Mouse (Mus musculus) MEL (cell line): ENCODE results near the gene Mgst3. TPM values are rescaled to one million over a fixed set of nuclear protein-coding genes. Genes with fewer than 3 reads are reported as not detected.

ENCODE experiments used
- DNase-seq: peaks from one replicate; pipeline ENCODE4 v3.0.0; 2011; ENCODE audit warnings: low read depth, low spot score
- H3K27ac ChIP-seq: 2 replicates; pipeline ENCODE4 v1.5.1; 2012; ENCODE audit warnings: low read depth, mild to moderate bottlenecking, control low read depth, low read length, moderate library complexity; ENCODE audit not compliant: control insufficient read depth
- H3K27me3 ChIP-seq, 2 experiments: fragments of 150-350 bp in 1 of 2; sonication (generic) in 1 of 2; 2 replicates each; pipeline ENCODE4 v1.6.1; 2012; ENCODE audit warnings: low read length in 2 of 2, mild to moderate bottlenecking in 2 of 2, improper control_type of control experiment in 1 of 2, moderate library complexity in 1 of 2; ENCODE audit not compliant: insufficient read depth in 2 of 2, control insufficient read depth in 1 of 2
- H3K36me3 ChIP-seq, 2 experiments: 2 replicates each; pipeline ENCODE4 v1.6.1; 2012 to 2014; ENCODE audit warnings: low read length in 2 of 2, improper control_type of control experiment in 1 of 2, inconsistent platforms in 1 of 2, mild to moderate bottlenecking in 1 of 2; ENCODE audit not compliant: insufficient read depth in 2 of 2, control insufficient read depth in 1 of 2
- H3K4me1 ChIP-seq, 2 experiments: fragments of 150-350 bp in 1 of 2; sonication (generic) in 1 of 2; 2 replicates each; pipeline ENCODE4 v1.6.1; 2012; ENCODE audit warnings: low read length in 2 of 2, improper control_type of control experiment in 1 of 2, mild to moderate bottlenecking in 1 of 2; ENCODE audit not compliant: insufficient read depth in 2 of 2, control insufficient read depth in 1 of 2
- H3K4me3 ChIP-seq, 2 experiments: fragments of 150-350 bp in 1 of 2; sonication (generic) in 1 of 2; 2 replicates each; pipeline ENCODE4 v1.5.1; 2012; ENCODE audit warnings: low read depth in 2 of 2, low read length in 2 of 2, mild to moderate bottlenecking in 2 of 2, moderate library complexity in 2 of 2, control low read depth in 1 of 2, improper control_type of control experiment in 1 of 2; ENCODE audit not compliant: control insufficient read depth in 1 of 2, insufficient read depth in 1 of 2
- H3K79me2 ChIP-seq: 2 replicates; pipeline ENCODE4 v1.6.1; 2012; ENCODE audit warnings: mild to moderate bottlenecking, low read length, moderate library complexity; ENCODE audit not compliant: control insufficient read depth, poor library complexity, insufficient read depth
- H3K9ac ChIP-seq: 2 replicates; pipeline ENCODE4 v1.6.1; 2012; ENCODE audit warnings: low read depth, mild to moderate bottlenecking, control low read depth, low read length, moderate library complexity; ENCODE audit not compliant: control insufficient read depth, poor library complexity, severe bottlenecking
- H3K9me3 ChIP-seq: fragments of 150-350 bp; sonication (generic); replicated peaks from 2 replicates; pipeline ENCODE4 v1.6.1; 2012; ENCODE audit warnings: mild to moderate bottlenecking, low read length, improper control_type of control experiment, moderate library complexity; ENCODE audit not compliant: insufficient read depth
- E2F4 ChIP-seq: IDR thresholded peaks from 2 replicates; pipeline ENCODE4 v1.6.1; 2011; ENCODE audit warnings: low read depth, low read length, improper control_type of control experiment, borderline replicate concordance
- ELF1 ChIP-seq: IDR thresholded peaks from 2 replicates; pipeline ENCODE4 v1.6.1; 2014; ENCODE audit warnings: low read depth, mild to moderate bottlenecking, inconsistent platforms, low read length, improper control_type of control experiment, moderate library complexity
- EP300 ChIP-seq, 2 experiments: IDR thresholded peaks; 2 replicates each; pipeline ENCODE4 v1.6.1; 2011; ENCODE audit warnings: improper control_type of control experiment in 2 of 2, low read length in 2 of 2, low read depth in 1 of 2, mild to moderate bottlenecking in 1 of 2
- GABPA ChIP-seq: IDR thresholded peaks from 2 replicates; pipeline ENCODE4 v1.6.1; 2012; ENCODE audit warnings: low read depth, mild to moderate bottlenecking, inconsistent platforms, low read length, improper control_type of control experiment, moderate library complexity
- MAFK ChIP-seq: IDR thresholded peaks from 2 replicates; pipeline ENCODE4 v1.6.1; 2011; ENCODE audit warnings: low read depth, mild to moderate bottlenecking, low read length, improper control_type of control experiment, borderline replicate concordance
- MAZ ChIP-seq: IDR thresholded peaks from 2 replicates; pipeline ENCODE4 v1.6.1; 2012; ENCODE audit warnings: low read depth, mild to moderate bottlenecking, inconsistent platforms, low read length, improper control_type of control experiment
- MXI1 ChIP-seq: IDR thresholded peaks from 2 replicates; pipeline ENCODE4 v1.6.1; 2011; ENCODE audit warnings: mild to moderate bottlenecking, low read depth, low read length, improper control_type of control experiment
- MYC ChIP-seq: IDR thresholded peaks from 2 replicates; pipeline ENCODE4 v1.6.1; 2011; ENCODE audit warnings: low read depth, mild to moderate bottlenecking, low read length, improper control_type of control experiment, moderate library complexity
- NRF1 ChIP-seq: IDR thresholded peaks from 2 replicates; pipeline ENCODE4 v1.6.1; 2014; ENCODE audit warnings: low read depth, mild to moderate bottlenecking, inconsistent platforms, low read length, improper control_type of control experiment, moderate library complexity; ENCODE audit not compliant: poor library complexity, insufficient read depth, severe bottlenecking
- POLR2A ChIP-seq, 2 experiments: IDR thresholded peaks; 2 replicates each; pipeline ENCODE4 v1.6.1; 2011 to 2012; ENCODE audit warnings: low read length in 2 of 2, mild to moderate bottlenecking in 2 of 2, control low read depth in 1 of 2, improper control_type of control experiment in 1 of 2, low read depth in 1 of 2, moderate library complexity in 1 of 2; ENCODE audit not compliant: control insufficient read depth in 1 of 2, insufficient read depth in 1 of 2, poor library complexity in 1 of 2
- POLR2AphosphoS5 ChIP-seq: IDR thresholded peaks from 2 replicates; pipeline ENCODE4 v1.6.1; 2012; ENCODE audit warnings: low read depth, borderline replicate concordance, mild to moderate bottlenecking, inconsistent platforms, low read length, moderate library complexity, mixed read lengths
- RAD21 ChIP-seq: IDR thresholded peaks from 2 replicates; pipeline ENCODE4 v1.6.1; 2011; ENCODE audit warnings: mild to moderate bottlenecking, low read depth, low read length, improper control_type of control experiment
- SIN3A ChIP-seq: IDR thresholded peaks from 2 replicates; pipeline ENCODE4 v1.6.1; 2012; ENCODE audit warnings: low read length, improper control_type of control experiment, inconsistent platforms
- SMC3 ChIP-seq: IDR thresholded peaks from 2 replicates; pipeline ENCODE4 v1.6.1; 2011; ENCODE audit warnings: low read depth, low read length, improper control_type of control experiment
- TAL1 ChIP-seq: IDR thresholded peaks from 2 replicates; pipeline ENCODE4 v1.6.1; 2012; ENCODE audit warnings: mild to moderate bottlenecking, inconsistent platforms, low read length, moderate library complexity, mixed read lengths
- TBP ChIP-seq: IDR thresholded peaks from 2 replicates; pipeline ENCODE4 v1.8.0; 2011; ENCODE audit warnings: low read depth, low read length, improper control_type of control experiment
- TCF12 ChIP-seq: IDR thresholded peaks from 2 replicates; pipeline ENCODE4 v1.6.1; 2014; ENCODE audit warnings: low read depth, mild to moderate bottlenecking, inconsistent platforms, low read length, improper control_type of control experiment, moderate library complexity
- USF2 ChIP-seq, 2 experiments: IDR thresholded peaks; 2 replicates each; pipeline ENCODE4 v1.6.1; 2011 to 2012; ENCODE audit warnings: improper control_type of control experiment in 2 of 2, low read length in 2 of 2, borderline replicate concordance in 1 of 2, inconsistent platforms in 1 of 2, low read depth in 1 of 2, mild to moderate bottlenecking in 1 of 2; ENCODE audit not compliant: insufficient read depth in 1 of 2
- ZKSCAN1 ChIP-seq: IDR thresholded peaks from 2 replicates; pipeline ENCODE4 v1.6.1; 2012; ENCODE audit warnings: low read depth, mild to moderate bottlenecking, inconsistent platforms, low read length, improper control_type of control experiment, moderate library complexity
- polyA plus RNA-seq, 2 experiments: library from polyadenylated mRNA; stranded (reverse) in 1 of 2; unstranded in 1 of 2; fragments of >175 nt in 1 of 2; fragments of >200 nt in 1 of 2; gene quantifications; 2 replicates each; pipeline versions ENCODE4 v1.2.1 to v1.2.4; 2012; ENCODE audit warnings: low replicate concordance in 2 of 2, low read depth in 1 of 2; ENCODE audit not compliant: insufficient read length in 2 of 2, insufficient read depth in 1 of 2, missing spikeins in 1 of 2
- total RNA-seq: library from RNA; depleted of rRNA; stranded (reverse); fragments of 300-350 nt; gene quantifications from 2 replicates; pipeline ENCODE4 v1.2.3, GENCODE M21; 2012

The Mgst3 gene
- total and polyA plus RNA-seq, 3 experiments: 17.0 to 33.2 TPM; not detected in 1

- Histone ChIP-seq H3K4me1 (peaks cover 11 to 26% of the 10 kb centered on the region in 2 experiments), H3K27me3 (no peaks in the 10 kb centered on the region), H3K27ac (no peak overlapping the region), H3K79me2 (no peaks in the 10 kb centered on the region), H3K4me3 (no peak overlapping the region), H3K9me3 (no peaks in the 10 kb centered on the region), H3K36me3 (peaks cover 0 to 21% of the 10 kb centered on the region in 2 experiments; a peak in 2 of 4 replicates), H3K9ac (no peak overlapping the region)
- TF ChIP-seq MAFK (no peak), TCF12 (no peak), SIN3A (no peak), POLR2AphosphoS5 (no peak), MYC (no peak), ZKSCAN1 (no peak), MAZ (no peak), TBP (no peak), USF2 (IDR thresholded peaks at IDR 0.05; ENCODE audit: borderline replicate concordance in 1 of 2, insufficient read depth in 1 of 2, low read depth in 1 of 2, low read length in 2 of 2) (no peak), POLR2A (IDR thresholded peaks at IDR 0.05; ENCODE audit: control insufficient read depth in 1 of 2, insufficient read depth in 1 of 2, low read depth in 1 of 2, low read length in 2 of 2, poor library complexity in 1 of 2) (no peak), TAL1 (no peak), SMC3 (no peak), GABPA (no peak), MXI1 (no peak)
- DNase-seq: no peak
These were observed 13.9 kb downstream of the Mgst3 start for GRCm38 (mm10) chr1:167379751-167380150.

GRCm38 (mm10) chr1:167378019-167378418 is 15.6 kb downstream of the Mgst3 start:
- Histone ChIP-seq H3K79me2 (no peaks in the 10 kb centered on the region), H3K9ac (no peak overlapping the region), H3K9me3 (no peaks in the 10 kb centered on the region), H3K36me3 (peaks cover 0 to 8% of the 10 kb centered on the region in 2 experiments; a peak in 2 of 4 replicates), H3K4me1 (peaks cover 2 to 9% of the 10 kb centered on the region in 2 experiments; a peak in 3 of 4 replicates), H3K4me3 (no peak overlapping the region), H3K27ac (no peak overlapping the region), H3K27me3 (no peaks in the 10 kb centered on the region)
- DNase-seq: no peak
- TF ChIP-seq USF2 (IDR thresholded peaks at IDR 0.05; ENCODE audit: borderline replicate concordance in 1 of 2, insufficient read depth in 1 of 2, low read depth in 1 of 2, low read length in 2 of 2) (no peak), MAFK (no peak), NRF1 (no peak), MXI1 (no peak), ELF1 (no peak), RAD21 (no peak), EP300 (IDR thresholded peaks at IDR 0.05; ENCODE audit: low read depth in 1 of 2, low read length in 2 of 2) (no peak), E2F4 (no peak)
